Mouse (Mus musculus): ENCODE measurements around the gene Cnpy4.

The Cnpy4 gene

DNA sequence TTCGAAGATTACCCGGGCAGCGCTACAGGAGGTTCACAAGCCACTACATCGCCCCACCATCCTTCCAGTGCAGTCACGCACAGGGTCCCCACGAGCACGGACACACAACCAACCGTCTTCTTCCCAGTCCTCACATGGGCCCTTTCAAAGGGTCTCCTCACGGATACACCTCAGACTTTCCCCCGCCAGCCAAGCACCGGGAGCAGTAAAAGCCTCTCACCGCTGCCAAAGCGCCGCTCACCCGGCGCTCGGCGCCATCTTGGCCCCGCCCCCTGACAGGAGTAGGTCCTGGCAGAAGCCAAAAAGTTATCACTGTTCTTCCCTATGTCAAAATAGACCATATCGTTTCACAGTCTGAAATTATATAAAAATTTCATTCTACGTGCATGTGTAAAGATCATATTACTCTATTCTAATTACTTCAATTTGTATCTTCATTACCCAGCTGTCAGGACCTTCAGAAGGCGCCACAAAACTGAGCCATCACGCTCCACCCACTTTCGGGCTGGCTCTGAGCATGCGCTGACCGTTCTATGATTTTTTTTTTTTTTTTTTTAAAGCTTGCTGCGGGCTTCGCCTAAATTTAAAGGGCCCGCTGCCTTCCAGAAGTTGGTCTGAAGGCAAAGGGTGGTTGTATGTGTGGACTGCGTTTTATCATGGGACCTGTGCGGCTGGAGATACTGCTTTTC, at the start of gene Cnpy4, which contains the start of gene Taf6:
Gene Cnpy4, plus strand, starts transcription at position 536 of the 689 bp plus-strand sequence.
Gene Taf6, minus strand, starts transcription at position 502 of the 689 bp plus-strand sequence.
- peak; percentile 88 for DNase-seq (ENCODE audit: low read depth, low spot score)

DNA sequence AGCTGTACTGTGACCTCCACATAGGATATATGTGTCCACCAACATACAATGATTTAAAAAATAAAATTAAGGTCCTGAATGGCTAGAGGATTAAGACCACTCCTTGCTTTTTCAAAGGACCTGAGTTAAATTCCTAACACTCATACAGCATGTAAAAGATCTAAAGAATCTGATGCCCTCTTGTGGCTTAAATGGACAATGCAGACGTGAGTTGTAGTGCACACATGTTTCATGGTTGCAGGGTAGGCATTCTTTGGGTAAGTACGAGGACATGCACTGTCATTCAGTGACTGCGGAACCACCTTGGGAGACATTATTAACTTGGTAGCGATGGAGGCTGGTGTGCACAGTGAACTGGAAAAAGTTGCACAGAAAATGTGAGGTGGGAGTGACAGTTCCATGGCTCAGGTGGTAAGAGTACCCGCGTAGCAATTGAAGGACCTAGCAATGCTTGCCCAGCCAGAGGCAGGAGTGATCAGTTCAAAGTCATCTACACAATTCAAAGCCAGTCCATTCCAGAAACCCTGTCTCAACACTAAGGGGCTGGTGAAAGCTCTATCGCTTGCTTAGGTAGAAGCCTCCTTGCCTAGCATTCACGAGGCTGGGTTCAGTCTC, 49.2 kb upstream of the Cnpy4 start:
- DNase-seq (ENCODE audit: low read depth, low spot score), result no peak

DNA sequence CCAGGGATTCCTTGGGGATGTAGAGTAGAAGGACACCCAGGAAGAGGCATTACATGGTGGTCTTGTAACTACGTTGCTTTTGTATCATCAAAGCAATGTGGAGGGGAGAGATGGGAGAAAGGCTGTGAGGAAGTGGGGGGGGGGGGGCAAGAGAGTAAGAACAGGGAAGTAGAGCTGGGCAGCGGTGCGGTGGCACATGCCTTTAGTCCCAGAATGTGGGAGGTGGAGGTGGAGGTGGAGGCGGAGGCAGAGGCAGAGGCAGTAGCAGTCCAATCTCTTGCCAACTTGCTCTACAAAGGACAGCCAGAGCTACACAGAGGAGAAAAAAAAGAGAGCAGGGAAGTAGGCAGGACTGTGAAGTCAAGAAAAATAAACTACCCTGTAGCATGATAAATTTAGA, 48.7 kb upstream of the Cnpy4 start:
- DNase-seq (ENCODE audit: low read depth, low spot score), result no peak

DNA sequence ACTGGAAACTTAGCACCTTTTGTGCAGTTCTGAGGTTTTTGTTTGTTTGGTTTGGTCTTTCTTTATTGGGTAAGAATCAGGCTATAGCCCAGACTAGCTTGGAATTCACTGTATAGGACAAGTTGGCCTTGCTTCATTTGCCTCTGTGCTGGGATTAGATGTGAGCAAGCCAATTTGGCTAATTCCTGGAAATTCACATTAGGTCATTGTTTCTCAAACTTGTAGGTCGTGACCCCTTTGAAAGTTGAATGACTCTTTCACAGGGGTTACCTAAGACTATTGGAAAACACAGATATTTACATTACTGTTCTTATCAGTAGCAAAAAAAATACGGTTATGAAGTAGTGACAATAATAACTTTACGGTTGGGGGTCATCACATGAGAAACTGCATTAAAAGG, 32.9 kb upstream of the Cnpy4 start:
- no peak for DNase-seq (ENCODE audit: low read depth, low spot score)

DNA sequence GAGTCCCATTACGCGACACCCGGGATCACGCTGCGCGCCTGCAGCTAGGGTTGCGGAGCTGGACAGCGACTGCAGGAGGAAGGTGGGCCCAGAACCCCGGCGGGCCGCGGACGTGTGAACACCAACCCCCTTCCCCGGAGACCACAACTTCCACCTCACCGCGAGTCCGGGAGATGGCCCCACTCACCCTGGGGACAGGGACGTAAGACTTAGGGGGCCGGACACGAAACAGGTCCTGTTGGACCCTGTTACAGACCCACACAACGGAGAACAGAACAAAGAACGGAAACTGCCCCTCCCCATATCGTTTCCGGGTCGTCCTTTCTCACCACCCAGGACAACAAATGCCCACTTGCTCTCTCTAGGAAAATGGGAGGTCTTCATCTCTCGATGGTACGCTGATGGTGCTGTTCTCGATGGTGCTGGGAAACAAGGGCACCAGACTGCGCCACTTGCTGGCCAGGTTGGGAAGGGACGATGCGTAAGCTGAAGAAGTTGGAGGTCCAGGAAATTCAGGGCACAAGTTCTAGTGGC, 31.8 kb upstream of the Cnpy4 start, which contains the start of gene Zfp113:
Gene Zfp113, minus strand, starts transcription at position 302 of the 534 bp plus-strand sequence.
- DNase-seq (ENCODE audit: low read depth, low spot score), result peak; percentile 82

DNA sequence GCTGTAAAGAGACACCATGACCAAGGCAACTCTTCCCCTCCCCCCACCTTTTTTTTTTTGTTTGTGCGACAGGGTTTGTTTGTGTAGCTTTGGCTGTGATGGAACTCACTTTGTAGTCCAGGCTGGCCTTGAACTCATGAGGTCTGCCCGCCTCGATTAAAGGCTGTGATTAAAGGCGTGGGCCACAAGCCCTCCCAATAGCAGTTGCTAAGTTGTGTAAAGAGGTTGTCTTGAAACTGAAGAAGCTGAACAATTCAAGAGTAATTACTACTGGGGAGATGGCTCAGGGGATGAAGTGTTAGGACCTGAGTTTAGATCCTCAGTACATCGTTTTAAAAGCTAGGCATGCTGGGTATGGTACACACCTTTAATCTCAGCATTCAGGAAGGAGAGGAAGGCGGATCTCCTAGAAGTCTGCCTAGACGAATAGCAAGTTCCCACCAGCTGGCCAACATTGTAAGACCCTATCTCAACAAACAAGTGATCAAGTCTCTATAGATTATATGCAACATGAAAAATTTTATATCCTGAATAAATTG, 27.0 kb upstream of the Cnpy4 start:
- no peak for DNase-seq (ENCODE audit: low read depth, low spot score)

DNA sequence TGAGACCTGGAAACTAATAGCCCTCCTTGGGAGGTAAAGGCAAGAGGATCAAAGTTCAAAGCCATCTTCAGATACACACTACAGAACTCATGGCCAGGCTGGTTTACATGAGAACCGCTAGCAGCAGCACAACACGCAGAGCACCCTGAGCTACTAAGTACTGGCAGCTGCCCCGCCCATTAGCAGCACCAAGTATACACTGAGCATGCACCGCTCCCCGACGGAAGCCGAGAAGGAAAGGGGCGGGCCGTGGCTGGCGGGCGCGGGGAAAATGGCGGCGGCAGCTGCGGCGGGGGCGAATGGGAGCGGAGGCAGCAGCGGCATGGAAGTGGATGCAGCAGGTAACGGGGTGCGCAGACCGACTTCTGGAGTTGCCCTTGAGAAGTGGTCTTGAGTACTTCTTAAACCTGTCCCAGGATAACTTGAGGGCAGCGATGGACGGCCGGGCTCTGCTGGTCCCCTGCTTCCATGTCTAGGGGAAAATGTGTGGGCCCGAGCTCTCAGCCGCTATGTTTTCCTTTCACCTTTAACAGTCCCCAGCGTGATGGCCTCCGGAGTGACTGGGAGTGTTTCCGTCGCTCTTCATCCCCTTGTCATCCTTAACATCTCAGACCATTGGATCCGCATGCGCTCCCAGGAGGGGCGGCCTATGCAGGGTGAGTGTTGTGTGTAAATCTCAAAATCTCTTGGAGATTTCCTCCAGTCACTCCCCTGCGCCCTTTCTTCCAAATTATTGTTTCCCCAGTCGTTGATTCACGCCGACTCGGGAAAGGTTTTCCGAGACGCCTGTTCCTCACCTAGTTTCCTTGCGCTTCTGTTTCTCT, 26.2 kb upstream of the Cnpy4 start, which contains the start of gene Cops6:
Gene Cops6, plus strand, starts transcription at position 230 of the 824 bp plus-strand sequence.
- DNase-seq (ENCODE audit: low read depth, low spot score), result peak; percentile 84

DNA sequence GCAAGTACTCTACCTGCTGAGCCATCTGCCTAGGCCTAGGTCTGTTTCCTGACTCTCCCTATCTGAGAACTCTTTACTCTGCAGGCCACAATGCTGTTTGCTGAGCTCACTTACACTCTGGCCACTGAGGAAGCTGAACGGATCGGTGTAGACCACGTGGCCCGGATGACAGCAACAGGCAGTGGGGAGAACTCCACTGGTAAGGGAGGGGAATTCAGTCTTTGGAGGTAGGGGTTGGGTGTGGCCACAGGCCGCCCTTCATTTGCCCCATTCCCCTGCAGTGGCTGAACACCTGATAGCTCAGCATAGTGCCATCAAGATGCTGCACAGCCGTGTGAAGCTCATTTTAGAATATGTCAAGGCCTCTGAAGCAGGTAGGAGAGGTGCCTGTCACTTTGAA, 24.2 kb upstream of the Cnpy4 start:
- no peak for DNase-seq (ENCODE audit: low read depth, low spot score)

DNA sequence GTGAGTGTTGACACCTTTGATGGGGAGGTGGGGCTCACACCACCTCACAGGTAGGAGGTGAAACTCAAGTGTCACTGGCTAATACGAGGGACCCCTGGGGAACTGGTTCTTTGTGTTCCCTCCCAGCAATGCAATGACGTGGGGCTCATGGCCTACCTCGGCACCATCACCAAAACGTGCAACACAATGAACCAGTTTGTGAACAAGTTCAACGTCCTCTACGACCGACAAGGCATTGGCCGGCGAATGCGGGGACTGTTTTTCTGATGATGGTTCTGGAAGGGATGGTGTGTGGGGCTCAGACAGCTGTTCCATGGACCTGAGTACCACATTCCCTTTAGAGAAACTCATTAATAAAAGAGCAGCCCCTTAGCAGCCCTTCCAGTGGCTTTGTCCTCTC, 23.7 kb upstream of the Cnpy4 start:
- DNase-seq (ENCODE audit: low read depth, low spot score), result no peak

DNA sequence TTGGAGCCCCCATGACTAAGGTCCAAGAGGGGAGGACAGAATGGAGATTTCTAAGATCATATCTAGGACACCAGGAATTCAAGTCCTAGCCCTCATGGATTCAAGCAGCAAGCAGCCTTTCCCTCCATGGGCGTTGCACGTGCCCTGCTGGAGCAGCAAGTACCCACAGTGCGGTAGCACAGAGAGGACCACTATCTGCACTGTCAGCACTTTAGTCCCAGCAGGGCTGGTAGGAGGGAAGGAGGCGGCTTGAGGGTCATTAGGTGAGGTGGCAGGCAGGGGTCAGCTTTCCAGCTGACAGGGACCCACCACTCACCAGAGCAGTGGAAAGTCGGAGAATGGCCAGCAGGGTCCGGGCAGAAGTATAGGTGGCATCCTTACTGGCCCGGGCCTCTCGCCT, 21.7 kb upstream of the Cnpy4 start:
- no peak for DNase-seq (ENCODE audit: low read depth, low spot score)

DNA sequence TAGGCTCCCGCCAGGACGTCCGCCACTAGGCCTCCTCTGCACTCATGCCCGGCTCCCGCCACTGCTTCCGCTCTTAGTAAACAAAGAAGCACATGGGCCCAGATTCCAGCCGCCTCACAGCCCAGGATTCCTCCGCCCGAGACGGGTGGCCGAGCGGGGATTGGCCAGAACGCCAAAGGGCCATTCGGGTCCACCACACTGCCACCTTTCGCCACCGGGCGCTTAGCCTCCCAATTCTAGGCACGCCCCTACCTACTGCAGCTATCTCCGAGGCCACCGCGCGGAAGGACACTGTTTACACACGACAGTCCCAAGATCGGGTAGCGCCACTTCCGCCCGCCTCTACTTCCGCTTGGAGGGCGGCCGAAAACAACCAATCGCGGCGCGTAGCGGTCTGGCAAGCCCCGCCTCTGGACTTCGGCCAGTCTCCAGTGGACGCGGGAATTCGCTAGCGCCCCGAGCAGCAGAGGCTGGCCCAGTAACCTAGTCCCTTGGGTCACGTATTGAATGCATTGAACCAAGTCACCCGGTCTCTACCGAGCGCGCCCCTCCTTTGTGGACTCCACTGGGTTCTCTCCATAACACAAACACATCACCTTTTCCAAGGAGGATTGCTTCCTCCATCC, 16.2 kb upstream of the Cnpy4 start:
- DNase-seq (ENCODE audit: low read depth, low spot score), result peak; percentile 89

DNA sequence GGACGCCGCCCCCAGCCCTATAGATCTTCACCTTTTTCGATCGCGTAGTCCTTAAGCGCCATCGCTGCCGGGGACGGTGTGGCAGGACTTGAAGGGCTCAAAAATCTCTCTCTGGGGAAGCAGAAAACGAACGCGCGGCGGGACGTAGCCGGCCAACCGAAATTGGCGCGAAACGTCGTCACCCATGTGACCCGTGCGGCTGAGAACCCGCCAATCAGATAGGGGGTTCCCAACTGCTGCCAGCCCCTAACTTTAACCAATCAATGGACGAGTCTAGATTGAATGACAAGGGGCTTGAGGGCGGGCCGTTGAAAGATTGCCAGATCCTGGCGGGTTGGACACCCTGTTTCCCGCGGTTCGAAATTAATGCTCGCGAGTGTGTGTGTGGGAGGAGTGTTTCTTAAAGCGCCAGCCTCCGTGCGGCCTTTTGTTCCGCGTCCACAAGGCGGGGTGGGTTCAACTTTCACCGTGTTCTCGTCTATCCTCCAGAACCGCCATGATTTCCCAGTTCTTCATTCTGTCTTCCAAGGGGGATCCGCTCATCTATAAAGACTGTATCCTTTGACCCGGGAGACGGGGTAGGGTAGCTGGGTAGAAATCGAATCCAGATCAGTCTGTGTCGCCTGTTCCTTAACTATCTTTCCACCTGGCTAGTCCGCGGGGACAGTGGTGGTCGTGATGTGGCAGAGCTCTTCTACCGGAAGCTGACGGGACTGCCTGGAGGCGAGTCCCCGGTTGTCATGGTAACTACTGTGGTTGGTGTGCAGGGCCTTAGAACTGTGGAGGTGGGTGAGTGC, 15.4 kb upstream of the Cnpy4 start, which contains the start of the genes Ap4m1 and Mcm7:
Gene Ap4m1, plus strand, starts transcription at position 308 of the 797 bp plus-strand sequence.
Gene Mcm7, minus strand, starts transcription at position 728 of the 797 bp plus-strand sequence.
- DNase-seq (ENCODE audit: low read depth, low spot score), result peak; percentile 92

DNA sequence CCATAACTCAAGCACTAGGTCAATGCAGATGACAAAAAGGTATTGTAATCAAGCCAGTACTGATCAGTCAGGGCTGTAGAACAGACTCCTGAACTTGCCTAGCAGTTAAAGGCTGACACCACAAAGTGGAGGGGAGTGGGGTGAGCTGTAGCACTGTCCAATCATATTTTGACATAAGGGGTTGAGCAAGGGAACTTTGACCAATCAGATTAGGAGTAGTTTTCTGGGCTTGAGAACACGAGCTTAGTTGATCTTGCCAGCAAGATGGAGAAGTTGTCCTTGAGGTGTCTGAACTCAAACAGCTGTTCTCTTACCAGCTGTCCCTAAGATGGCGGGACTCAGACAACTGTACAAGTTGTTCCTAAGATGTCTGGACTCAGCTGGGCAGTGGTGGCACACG, 14.1 kb upstream of the Cnpy4 start:
- DNase-seq (ENCODE audit: low read depth, low spot score), result no peak

DNA sequence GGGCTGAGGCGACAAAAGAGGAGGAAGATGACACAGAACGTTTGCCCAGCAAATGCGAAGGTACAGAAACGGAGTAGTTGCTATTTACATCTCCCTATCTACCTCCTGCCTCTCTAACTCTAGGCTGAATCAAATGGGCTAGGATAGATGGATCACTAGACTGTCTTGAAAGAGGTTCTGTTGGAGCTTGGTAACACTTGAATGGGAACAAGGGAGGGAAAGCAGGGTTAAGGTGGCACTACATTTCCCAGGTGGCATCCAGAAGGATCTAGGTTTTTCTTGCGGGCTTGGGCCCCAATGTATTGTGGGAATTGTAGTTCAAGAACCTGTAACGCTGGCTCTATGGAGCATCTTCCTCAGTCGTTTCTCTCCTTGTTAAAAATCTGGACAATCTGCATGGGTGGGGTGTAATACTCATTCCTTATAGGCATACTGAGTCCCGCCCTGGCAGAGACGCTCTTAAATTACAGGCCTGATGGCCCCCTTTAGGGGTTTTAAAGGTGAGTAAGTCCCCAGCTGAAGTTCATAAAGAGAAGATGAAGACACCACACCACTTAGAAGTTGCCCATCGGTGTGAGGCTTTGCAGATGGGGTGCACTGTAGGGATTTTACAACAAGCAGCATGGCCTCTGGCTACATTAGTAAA, 499 bp downstream of the Cnpy4 start:
- DNase-seq (ENCODE audit: low read depth, low spot score), result peak; percentile 77

DNA sequence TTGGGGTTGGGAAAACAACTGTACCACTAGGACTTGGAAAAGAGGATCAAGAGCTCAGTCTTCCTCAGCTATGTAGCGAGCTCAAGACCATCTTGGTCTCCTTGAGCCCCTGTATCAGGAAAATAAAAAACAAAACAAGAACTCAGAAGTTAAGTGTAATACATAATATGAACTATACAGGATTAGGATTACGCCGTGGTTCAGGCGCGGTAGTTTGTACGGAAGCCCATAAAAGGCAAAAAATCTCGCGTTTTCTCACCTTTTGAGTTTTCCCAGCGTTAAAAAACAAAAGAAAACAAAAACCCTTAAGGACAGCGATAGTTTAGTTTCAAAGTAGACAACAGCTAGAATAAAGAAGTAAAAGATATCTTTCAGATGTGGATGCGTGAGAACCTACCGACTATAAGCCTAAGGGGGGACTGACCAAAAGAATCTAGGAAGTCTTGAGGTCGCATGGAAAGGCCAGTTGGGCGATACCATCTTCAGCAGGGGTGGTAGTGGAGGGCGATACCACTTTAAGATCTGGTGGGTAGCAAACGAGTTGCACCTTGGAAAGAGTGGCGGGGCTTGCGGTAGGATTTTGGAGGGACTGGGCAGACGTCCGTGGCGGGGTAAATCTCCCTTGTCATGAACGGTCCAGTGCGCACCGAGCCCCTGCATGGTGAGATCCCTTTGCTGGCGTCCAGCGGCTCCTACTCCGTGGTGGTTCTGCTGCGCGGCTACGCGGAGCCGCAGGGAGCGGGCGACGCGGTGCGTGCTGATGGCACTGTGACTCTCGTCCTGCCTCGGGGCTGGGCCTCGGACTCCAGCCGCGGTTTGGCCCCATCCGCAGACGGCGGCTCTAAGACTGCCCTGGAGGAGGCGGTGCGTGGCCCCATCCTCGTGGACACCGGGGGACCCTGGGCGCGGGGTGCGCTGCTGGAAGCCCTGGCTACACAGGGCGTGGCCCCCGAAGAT, 6.8 kb downstream of the Cnpy4 start, which contains the start of gene Mblac1:
Gene Mblac1, plus strand, starts transcription at position 544 of the 957 bp plus-strand sequence.
- peak; percentile 88 for DNase-seq (ENCODE audit: low read depth, low spot score)

DNA sequence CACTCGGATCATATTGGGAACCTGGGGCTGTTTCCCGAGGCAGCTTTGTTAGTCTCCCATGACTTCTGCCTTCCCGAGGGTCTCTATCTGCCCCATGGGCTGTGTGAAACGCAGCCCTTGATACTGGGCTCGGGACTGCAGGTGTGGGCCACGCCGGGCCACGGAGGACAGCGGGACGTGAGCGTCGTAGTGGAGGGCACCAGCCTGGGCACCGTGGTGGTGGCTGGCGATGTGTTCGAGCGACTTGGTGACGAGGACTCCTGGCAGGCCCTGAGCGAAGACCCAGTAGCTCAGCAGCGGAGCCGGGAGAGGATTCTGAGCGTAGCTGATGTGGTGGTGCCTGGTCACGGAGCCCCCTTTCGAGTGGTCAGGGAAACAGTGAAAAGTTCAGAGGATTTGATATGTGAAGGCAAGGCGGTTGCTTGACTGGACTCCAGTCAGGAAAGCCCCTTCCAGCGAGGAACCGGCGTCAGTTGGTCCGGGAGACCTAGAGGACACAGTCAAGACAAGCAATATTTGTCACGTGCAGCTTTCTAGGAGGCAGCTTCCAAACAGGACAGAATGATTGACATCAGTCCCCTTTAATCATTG, 7.6 kb downstream of the Cnpy4 start:
- no peak for DNase-seq (ENCODE audit: low read depth, low spot score)

DNA sequence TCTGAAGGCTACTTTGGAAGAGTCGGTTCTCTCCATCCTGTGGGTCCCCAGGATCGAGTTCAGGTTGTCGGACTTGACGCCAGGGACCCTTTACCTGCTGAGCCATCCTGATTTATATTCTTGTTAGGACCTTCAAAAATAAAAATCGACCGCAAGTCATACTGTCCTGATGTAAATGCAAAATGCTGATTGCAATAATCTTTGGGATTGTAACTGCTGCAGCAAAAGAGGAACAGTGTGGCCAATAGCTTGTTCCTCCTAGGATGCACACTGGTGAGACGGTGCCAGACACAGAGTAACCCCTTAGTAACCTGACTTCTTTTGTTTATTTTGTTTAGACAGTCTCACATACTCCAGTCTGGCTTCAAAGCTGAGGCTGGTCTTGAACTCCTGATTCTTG, 8.2 kb downstream of the Cnpy4 start:
- no peak for DNase-seq (ENCODE audit: low read depth, low spot score)

DNA sequence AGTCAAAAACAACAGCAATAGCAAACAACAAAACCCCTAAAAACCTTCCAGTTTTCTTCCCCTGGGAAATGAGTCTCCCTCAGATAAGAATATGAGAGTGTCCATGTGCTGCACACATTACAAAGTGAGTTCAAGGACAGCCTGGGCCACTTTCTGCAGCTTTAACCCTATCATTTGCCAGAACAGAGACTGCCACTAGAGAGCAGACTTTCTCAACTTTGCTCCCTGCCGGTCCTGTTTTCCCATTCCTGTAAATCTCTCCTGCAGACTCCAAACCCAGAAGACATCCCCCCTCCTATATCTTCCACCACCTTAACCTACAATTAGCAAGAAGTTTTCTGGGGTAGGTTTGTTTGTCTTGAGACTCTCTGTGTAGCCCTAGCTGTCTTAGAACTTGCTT, 12.3 kb downstream of the Cnpy4 start:
- DNase-seq (ENCODE audit: low read depth, low spot score), result no peak

All from c-Kit-negative CD71-positive TER-119-positive erythroid progenitor cells, embryonic 14.5 days (primary cell).